Mouse (Mus musculus) lung, adult 2 months (tissue): ENCODE measurements at regions not wholly inside any gene's neighbourhood (a gene's known extent, or its start where the extent isn't known, plus 50 kb on each side); places are given as distances from the start of the nearest gene placed in this dataset.

Experiments used
- DNase-seq: peaks from one replicate; pipeline ENCODE4 v3.0.0; 2022
- H3K4me1 ChIP-seq: fragments of 200-500 bp; 2 replicates; pipeline ENCODE4 v1.6.1; 2011; ENCODE audit warnings: low read length; ENCODE audit not compliant: control insufficient read depth, insufficient read depth
- H3K4me3 ChIP-seq: fragments of 200-500 bp; replicated peaks from 2 replicates; pipeline ENCODE3; 2011; ENCODE audit warnings: low read depth, mild to moderate bottlenecking, control low read depth, low read length; ENCODE audit errors: extremely low read depth
- CTCF ChIP-seq: fragments of 200-500 bp; IDR thresholded peaks from 2 replicates; pipeline ENCODE4 v1.5.1; 2011; ENCODE audit warnings: mild to moderate bottlenecking, low read length, control low read depth; ENCODE audit not compliant: insufficient read depth
- POLR2A ChIP-seq: fragments of 200-500 bp; IDR thresholded peaks from 2 replicates; pipeline ENCODE4 v1.6.1; 2011; ENCODE audit warnings: low read depth, mild to moderate bottlenecking, control low read depth, low read length, borderline replicate concordance; ENCODE audit errors: extremely low read depth
- WGBS: fragments of 180-500 bp; shearing (Covaris S2); methylation state at CpG from one replicate; pipeline ENCODE4 v1.1.7; 2018; 5-methylcytosine and 5-hydroxymethylcytosine counted together

DNA sequence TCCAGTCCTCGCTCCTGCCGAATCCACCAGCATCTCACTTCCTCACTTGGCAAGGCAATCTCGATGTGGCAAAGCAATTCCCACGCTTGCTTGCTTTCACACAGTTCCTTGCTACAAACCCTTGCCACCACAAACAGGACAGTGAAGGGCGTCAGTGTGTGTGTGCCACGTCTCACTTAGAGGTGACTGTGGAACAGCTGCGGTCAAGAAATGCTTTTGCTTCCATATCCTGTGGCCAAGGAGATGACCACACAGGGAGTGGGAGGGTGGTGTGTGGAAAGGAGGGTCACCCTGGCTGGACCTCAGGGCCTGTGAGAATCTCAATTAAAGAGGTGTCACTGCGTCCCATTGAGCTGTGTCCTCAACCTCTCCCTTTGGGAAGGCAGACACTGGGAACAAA is 207.4 kb downstream of the Opa1 start:
- no peak for TF ChIP-seq POLR2A
- no peak for TF ChIP-seq CTCF
- Histone ChIP-seq H3K4me1 (no peaks in the 10 kb centered on the region), H3K4me3 (no peak overlapping the region)
- WGBS, result 85% methylated on average over 8 of the region's 8 CpGs
- DNase-seq, result no peak

DNA sequence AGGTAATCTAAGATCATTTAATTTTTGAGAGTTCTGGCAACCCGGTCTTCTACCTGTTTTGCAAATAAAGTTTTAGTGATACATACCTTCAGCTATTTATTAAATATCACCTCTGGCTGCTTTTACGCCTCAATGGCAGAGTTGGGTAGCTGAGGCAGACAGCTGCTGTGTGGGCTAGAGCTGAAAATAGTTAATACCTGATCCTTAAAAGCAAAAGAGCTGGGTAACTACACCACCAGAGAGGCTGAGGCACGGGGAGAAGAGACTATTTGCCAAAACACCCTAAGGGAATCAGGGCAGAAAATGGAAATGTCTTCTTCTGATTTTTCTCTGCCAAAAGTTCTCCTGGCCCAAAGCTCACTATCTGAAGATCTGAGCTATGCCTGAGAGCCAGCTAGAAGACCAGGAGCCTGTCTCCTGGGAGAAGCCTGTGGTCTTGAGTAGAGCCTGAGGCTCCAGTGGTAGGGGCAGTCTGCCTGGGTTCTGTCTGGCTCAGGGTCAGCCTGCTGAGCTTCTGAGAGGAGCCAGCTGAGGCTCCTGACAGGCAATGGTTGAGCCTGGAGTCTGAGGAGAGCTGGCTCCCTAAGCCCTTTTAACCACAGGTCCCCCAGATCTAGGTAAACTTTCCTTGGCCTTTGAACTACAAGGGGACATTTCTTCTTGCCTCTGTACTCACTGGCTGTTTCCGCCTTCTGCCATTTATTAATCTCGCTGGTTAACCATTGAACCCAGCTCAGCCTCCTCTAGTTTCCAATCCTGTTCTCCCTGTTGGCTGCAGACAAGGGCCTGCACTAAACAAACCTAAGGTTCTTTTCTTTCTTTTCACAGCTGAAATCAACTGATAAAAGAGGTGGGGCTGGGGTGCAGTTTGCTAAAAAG is 208.7 kb downstream of the Opa1 start:
- TF ChIP-seq POLR2A (no peak), CTCF (no peak)
- DNase-seq, result no peak
- Histone ChIP-seq H3K4me3 (no peak overlapping the region), H3K4me1 (no peaks in the 10 kb centered on the region)
- 73% methylated on average over 5 of the region's 5 CpGs for WGBS

DNA sequence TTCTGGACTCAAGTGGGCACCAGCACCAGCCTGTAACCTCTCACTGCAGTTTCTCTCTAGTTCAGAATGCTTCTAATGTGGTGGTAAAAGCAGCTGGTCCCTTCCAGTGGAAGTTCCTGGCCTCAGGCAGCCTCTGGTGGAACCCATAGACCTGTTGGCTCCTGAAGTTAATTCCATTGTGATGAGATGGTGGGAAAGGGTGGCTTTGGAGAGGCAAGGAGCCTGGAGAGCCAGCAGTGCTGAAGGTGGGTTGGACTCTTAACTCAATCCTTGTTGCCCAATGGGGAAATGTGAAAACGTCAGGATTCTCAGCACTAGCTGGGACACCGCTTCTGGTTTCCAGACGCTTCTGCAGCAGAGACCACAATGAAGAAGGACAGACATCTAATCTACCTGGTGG is 210.9 kb downstream of the Opa1 start:
- TF ChIP-seq CTCF (no peak), POLR2A (no peak)
- H3K4me3 ChIP-seq, result no peak overlapping the region
- no peak for DNase-seq
- no peaks in the 10 kb centered on the region for H3K4me1 ChIP-seq
- WGBS, result 85% methylated on average over 3 of the region's 3 CpGs

DNA sequence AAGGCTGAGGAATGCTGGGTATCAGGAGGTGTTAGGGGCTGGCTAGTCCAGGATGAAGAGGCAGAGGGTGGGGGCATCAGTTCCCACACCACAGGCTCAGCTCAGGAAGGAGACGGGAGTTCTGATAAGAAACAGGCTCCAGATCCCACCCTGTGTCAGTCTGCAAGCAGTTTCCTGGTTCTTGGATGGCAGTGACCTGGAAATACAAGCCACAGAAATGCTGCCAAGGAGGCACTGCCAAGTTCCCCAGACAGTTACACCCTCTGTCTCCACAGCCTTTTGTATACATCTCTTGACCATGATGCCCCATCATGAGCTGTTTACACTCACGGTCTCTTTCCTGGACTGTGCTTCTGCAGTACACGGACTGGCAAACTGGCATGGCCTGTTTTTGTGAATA is 220.1 kb downstream of the Opa1 start:
- DNase-seq, result peak; percentile 24

DNA sequence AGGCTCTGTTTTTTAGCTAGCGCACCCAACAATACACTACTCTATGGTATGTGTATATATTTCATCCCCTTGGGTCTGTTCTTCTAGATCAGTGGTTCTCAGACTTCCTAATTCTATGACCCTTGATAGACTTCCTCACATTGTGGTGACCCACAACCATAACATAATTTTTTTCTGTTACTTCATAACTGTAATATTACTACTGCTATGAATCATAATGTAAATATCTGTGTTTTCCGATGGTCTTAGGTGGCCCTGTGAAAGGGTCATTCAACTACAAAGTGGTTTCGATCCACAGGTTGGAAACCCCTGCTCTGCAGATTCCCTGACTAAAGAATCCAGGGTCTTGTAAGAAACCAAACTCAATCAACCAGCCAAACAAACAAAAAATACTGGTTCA is 220.8 kb downstream of the Opa1 start:
- H3K4me3 ChIP-seq, result no peak overlapping the region
- WGBS, result 61% methylated on average over 3 of the region's 3 CpGs

More for the DNA sequence above, 220.1 kb downstream of the Opa1 start:
- TF ChIP-seq POLR2A, result no peak
- no peak for TF ChIP-seq CTCF
- 34% methylated on average over 3 of the region's 3 CpGs for WGBS
- peaks cover 11% of the 10 kb centered on the region for H3K4me1 ChIP-seq
- H3K4me3 ChIP-seq, result no peak overlapping the region

DNA sequence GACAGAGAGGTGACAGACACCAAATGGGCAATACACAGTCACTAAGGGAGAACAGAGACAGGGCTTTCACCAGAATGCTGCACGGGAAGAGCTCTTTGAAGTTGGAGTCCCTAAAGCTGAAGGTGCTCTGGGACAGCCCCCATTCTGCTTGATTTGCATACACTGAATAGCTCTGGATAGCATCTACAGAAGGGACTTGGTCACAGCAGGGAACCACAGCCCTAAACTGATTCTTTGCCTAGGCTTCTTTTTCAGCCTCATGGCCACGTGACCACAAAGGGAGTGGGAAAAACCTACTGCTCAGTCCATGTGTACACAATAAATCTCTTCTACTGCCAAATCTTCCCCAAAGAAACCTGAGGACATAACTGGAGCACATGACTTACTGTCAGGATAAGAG is 221.3 kb downstream of the Opa1 start:
- TF ChIP-seq CTCF, result no peak
- no peak for TF ChIP-seq POLR2A
- DNase-seq, result no peak
- H3K4me3 ChIP-seq, result no peak overlapping the region
- WGBS, result 43% methylated on average over 2 of the region's 2 CpGs
- H3K4me1 ChIP-seq, result peaks cover 11% of the 10 kb centered on the region

More for the DNA sequence above, 220.8 kb downstream of the Opa1 start:
- peaks cover 11% of the 10 kb centered on the region for H3K4me1 ChIP-seq
- no peak for TF ChIP-seq CTCF
- DNase-seq, result no peak

DNA sequence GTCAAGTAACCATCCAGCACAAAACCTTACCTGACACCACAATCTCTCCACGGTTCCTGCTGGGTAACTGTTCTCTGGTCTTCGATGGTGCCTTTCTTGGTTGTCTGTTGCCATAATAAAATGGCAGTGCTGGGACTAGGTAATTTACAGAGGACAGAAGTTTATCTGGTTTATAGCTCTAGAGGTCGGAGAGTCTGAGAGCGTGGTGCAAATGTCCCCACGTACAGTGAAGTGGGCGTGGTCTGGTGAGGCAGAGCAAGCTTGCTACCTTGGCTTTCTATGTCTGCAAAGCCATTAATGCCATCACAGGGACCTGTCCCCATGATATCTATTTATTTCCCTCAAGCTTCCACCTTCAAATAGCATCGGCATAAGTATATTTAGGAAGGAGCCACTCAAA is 223.0 kb downstream of the Opa1 start:
- H3K4me1 ChIP-seq, result peaks cover 11% of the 10 kb centered on the region
- no peak overlapping the region for H3K4me3 ChIP-seq
- WGBS, result 87% methylated on average over 7 of the region's 7 CpGs
- TF ChIP-seq POLR2A (no peak), CTCF (no peak)
- DNase-seq, result no peak

DNA sequence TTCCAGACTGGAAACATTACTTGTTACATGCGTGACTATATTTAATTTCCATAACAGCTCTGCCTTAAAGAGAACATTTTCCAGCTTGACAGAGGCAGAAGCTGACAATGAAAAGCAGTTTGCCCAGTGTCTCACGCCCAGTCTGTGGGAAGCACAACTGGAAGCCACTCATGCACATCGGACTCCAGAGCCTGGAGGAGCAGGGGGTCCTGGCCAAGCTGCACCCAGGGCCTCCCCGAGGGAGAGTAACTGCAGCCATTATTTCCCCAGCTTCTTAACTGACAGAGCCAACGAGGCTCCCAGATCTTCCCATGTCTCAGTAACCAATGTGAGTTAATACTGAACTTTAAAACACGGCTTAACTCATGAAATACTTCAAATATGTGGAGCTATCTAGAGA is 223.5 kb downstream of the Opa1 start:
- no peak overlapping the region for H3K4me3 ChIP-seq
- 72% methylated on average over 6 of the region's 6 CpGs for WGBS
- DNase-seq, result no peak
- TF ChIP-seq POLR2A (no peak), CTCF (no peak)
- H3K4me1 ChIP-seq, result peaks cover 11% of the 10 kb centered on the region

DNA sequence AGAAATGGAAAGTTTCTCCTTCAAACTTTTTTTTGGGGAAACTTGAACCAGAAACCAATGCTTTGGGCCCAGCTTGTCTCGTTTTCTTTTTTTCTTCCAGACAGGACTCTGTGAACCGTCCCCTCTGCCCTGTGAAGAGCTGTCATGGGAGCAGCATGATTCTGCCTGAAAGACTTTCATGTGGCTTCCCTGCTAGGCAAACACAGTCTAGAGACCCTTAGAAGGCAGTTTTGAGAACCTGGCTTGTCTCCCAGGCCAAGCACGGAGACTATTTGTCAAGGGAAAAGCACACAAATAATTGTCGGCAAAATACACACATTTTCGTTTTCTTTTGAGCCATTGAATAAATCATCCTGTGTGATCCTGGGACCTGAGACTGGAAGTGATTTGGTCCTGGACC is 228.7 kb downstream of the Opa1 start:
- 39% methylated on average over 5 of the region's 5 CpGs for WGBS
- Histone ChIP-seq H3K4me1 (no peaks in the 10 kb centered on the region), H3K4me3 (no peak overlapping the region)
- TF ChIP-seq POLR2A (no peak), CTCF (no peak)
- no peak for DNase-seq

DNA sequence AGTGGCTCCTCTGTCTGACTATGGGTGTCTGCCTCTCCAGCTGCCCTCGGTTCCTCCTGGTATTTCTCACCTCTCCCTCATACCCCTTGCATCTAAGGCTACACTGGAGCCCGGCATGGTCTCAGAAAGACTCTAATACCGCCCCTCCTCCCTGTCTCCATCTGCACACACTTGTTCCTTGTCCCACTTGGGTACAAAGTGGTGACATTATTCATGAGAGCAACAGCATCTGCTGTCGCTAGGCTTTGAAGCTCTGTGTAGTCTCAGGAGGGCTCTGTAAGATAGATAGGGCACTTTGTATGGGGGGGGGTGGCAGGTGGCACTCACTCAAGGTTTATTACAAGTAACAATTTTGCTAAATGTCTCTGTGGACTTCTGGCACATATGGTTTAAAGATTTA is 229.7 kb downstream of the Opa1 start:
- TF ChIP-seq POLR2A (no peak), CTCF (no peak)
- Histone ChIP-seq H3K4me3 (no peak overlapping the region), H3K4me1 (peaks cover 5% of the 10 kb centered on the region; the same call in 1 of the 2 replicates)
- DNase-seq, result no peak
- WGBS, result 91% methylated on average over 4 of the region's 4 CpGs
